Mouse (Mus musculus): Measurements from ENCODE around the gene Samd9l.

- no peak for TF ChIP-seq CTCF (conservative IDR thresholded peaks at IDR 0.05; ENCODE audit: low read length)
- TF ChIP-seq POU5F1 (IDR thresholded peaks at IDR 0.05; ENCODE audit: borderline replicate concordance, low read length): no peak
Observed at GRCm38 (mm10) chr6:3389995-3390394, 9.4 kb downstream of the Samd9l start.
